Mouse (Mus musculus) megakaryocyte-erythroid progenitor cell, adult 5-6 weeks (primary cell): ENCODE data around the gene Gm4884. TPM values are rescaled to one million over a fixed set of nuclear protein-coding genes. Genes with fewer than 3 reads are reported as not detected.
"Not testable (repeated sequence)": the region's sequence is repeated elsewhere in the genome, so short reads cannot be mapped to it uniquely, and the experiment has no call there.

Experiments
- ATAC-seq: replicated peaks from 2 replicates; pipeline ENCODE4 v1.8.0; 2016; ENCODE audit warnings: mild to moderate bottlenecking, inconsistent platforms; ENCODE audit not compliant: severe bottlenecking, poor library complexity, low FRiP score, low TSS enrichment
- total RNA-seq, 2 experiments: library from RNA; stranded (forward) in 1 of 2; stranded (reverse) in 1 of 2; fragments of 200-1000, 215-1000 nt in 1 of 2; fragments of >200 nt in 1 of 2; fragmentation: Nextera tagmentation in 1 of 2; gene quantifications; 2 replicates each; pipeline ENCODE4 v1.2.3; 2014 to 2017

Gm4884 gene
- total RNA-seq (2014; fragmentation: Nextera tagmentation), result not detected in 2 replicates
- total RNA-seq (2017), result not detected in 2 replicates

- not testable (repeated sequence) for ATAC-seq
These were observed at the start of gene Gm4884 for GRCm38 (mm10) chr7:41032419-41032818. Gene Gm4884 (plus strand): TSS chr7:41032719.

GRCm38 (mm10) chr7:40987243-40987642 lies 45.3 kb upstream of the Gm4884 start, which contains the start of gene 4930433I11Rik:
Gene 4930433I11Rik (plus strand): TSS chr7:40987543.
- no peak for ATAC-seq

GRCm38 (mm10) chr7:41044058-41044457 lies 11.5 kb downstream of the Gm4884 start:
- not testable (repeated sequence) for ATAC-seq

Other genes with a start within 250 kb of the Gm4884 start
- not detected in 2 replicates for gene Vstm2b, start 134.4 kb upstream of the Gm4884 start, total RNA-seq (2014; fragmentation: Nextera tagmentation)
- gene Vstm2b, start 134.4 kb upstream of the Gm4884 start, total RNA-seq (2017), result not detected in 2 replicates
- gene 4930433I11Rik, start 45.2 kb upstream of the Gm4884 start, total RNA-seq (2014; fragmentation: Nextera tagmentation), result not detected in 2 replicates
- not detected in 2 replicates for gene 4930433I11Rik, start 45.2 kb upstream of the Gm4884 start, total RNA-seq (2017)
- gene Gm5592, start 121.1 kb downstream of the Gm4884 start, total RNA-seq (2014; fragmentation: Nextera tagmentation), result not detected in 2 replicates
- gene Gm5592, start 121.1 kb downstream of the Gm4884 start, total RNA-seq (2017), result not detected in 2 replicates